Mouse (Mus musculus): ENCODE results near the gene Hoxb8.

Gene Hoxb8

GRCm38 (mm10) chr11:96332618-96333032, 50.9 kb downstream of the Hoxb8 start:
- DNase-seq (ENCODE audit: low read depth, low spot score): peak; percentile 46

- DNase-seq (ENCODE audit: low read depth, low spot score): no peak
Observed at GRCm38 (mm10) chr11:96333241-96334001, 51.7 kb downstream of the Hoxb8 start.

GRCm38 (mm10) chr11:96334002-96334364, 52.3 kb downstream of the Hoxb8 start:
- no peak for DNase-seq (ENCODE audit: low read depth, low spot score)
